Mouse (Mus musculus): ENCODE measurements around the gene Erc2. TPM values are rescaled to one million over a fixed set of nuclear protein-coding genes. Genes with fewer than 3 reads are reported as not detected.

Gene Erc2
- polyA plus RNA-seq, 1 experiment from 2014 or later, result 1.4 TPM

DNA sequence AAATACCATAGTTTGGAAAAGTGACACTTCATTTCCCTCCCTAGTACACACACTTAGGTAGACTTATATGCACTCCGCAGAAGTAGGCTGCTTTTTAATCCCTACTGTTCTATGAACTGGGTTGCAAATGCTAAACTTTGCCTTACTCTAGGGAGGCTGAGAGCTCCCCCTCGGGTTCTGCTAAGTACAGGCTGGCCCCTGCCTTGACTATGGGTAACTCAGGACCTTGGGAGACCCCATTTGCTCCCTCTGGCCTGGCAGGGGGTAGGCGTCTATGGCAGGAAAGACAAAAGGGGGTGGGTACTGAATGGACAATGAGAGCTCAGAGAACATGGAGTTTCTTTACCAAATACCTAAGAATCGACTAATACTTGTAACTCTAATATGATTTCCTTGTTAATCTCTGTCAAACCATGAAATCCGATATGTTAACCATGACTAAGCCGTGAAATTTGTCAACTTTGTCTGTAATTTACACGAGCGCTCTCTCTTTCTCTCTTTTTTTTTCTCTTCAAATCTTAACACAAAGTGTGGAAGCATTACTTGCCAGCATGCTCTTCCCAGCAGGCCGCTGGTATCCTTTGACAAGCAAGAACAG lies 754.1 kb downstream of the Erc2 start:
- Histone ChIP-seq H3K36me3 (ENCODE audit: control insufficient read depth, insufficient read depth) (no peaks in the 10 kb centered on the region), H3K9me3 (replicated peaks; ENCODE audit: control insufficient read depth, low read length) (no peaks in the 10 kb centered on the region), H3K4me2 (ENCODE audit: low read depth, low read length) (no peak overlapping the region), H3K27ac (ENCODE audit: low read length) (no peak overlapping the region), H3K4me3 (ENCODE audit: low read depth, low read length) (no peak overlapping the region), H3K9ac (ENCODE audit: low read depth, low read length) (no peak overlapping the region), H3K4me1 (ENCODE audit: control insufficient read depth, low read depth, low read length) (no peaks in the 10 kb centered on the region), H3K27me3 (ENCODE audit: control insufficient read depth, insufficient read depth, low read depth, low read length) (no peaks in the 10 kb centered on the region)
- ATAC-seq (ENCODE audit: low read depth), result no peak
- 53% methylated on average over 9 of the region's 9 CpGs for WGBS (ENCODE audit: insufficient replicate concordance)

- Histone ChIP-seq H3K36me3 (ENCODE audit: control insufficient read depth, insufficient read depth) (no peaks in the 10 kb centered on the region), H3K9ac (ENCODE audit: low read depth, low read length) (no peak overlapping the region), H3K27me3 (ENCODE audit: control insufficient read depth, insufficient read depth, low read depth, low read length) (no peaks in the 10 kb centered on the region), H3K4me1 (ENCODE audit: control insufficient read depth, low read depth, low read length) (no peaks in the 10 kb centered on the region), H3K9me3 (replicated peaks; ENCODE audit: control insufficient read depth, low read length) (no peaks in the 10 kb centered on the region), H3K4me2 (ENCODE audit: low read depth, low read length) (no peak overlapping the region), H3K4me3 (ENCODE audit: low read depth, low read length) (no peak overlapping the region), H3K27ac (ENCODE audit: low read length) (no peak overlapping the region)
- 42% methylated on average over 3 of the region's 3 CpGs for WGBS (ENCODE audit: insufficient replicate concordance)
- no peak for ATAC-seq (ENCODE audit: low read depth)
Observed at GRCm38 (mm10) chr14:28377519-28377918, 755.3 kb downstream of the Erc2 start.

- Histone ChIP-seq H3K4me1 (ENCODE audit: control insufficient read depth, low read depth, low read length) (no peaks in the 10 kb centered on the region), H3K4me3 (ENCODE audit: low read depth, low read length) (no peak overlapping the region), H3K36me3 (ENCODE audit: control insufficient read depth, insufficient read depth) (no peaks in the 10 kb centered on the region), H3K27me3 (ENCODE audit: control insufficient read depth, insufficient read depth, low read depth, low read length) (no peaks in the 10 kb centered on the region), H3K27ac (ENCODE audit: low read length) (no peak overlapping the region), H3K9me3 (replicated peaks; ENCODE audit: control insufficient read depth, low read length) (no peaks in the 10 kb centered on the region), H3K9ac (ENCODE audit: low read depth, low read length) (no peak overlapping the region), H3K4me2 (ENCODE audit: low read depth, low read length) (no peak overlapping the region)
- WGBS (ENCODE audit: insufficient replicate concordance), result 42% methylated on average over 3 of the region's 3 CpGs
- no peak for ATAC-seq (ENCODE audit: low read depth)
Observed at GRCm38 (mm10) chr14:28380129-28380528, 757.9 kb downstream of the Erc2 start.

DNA sequence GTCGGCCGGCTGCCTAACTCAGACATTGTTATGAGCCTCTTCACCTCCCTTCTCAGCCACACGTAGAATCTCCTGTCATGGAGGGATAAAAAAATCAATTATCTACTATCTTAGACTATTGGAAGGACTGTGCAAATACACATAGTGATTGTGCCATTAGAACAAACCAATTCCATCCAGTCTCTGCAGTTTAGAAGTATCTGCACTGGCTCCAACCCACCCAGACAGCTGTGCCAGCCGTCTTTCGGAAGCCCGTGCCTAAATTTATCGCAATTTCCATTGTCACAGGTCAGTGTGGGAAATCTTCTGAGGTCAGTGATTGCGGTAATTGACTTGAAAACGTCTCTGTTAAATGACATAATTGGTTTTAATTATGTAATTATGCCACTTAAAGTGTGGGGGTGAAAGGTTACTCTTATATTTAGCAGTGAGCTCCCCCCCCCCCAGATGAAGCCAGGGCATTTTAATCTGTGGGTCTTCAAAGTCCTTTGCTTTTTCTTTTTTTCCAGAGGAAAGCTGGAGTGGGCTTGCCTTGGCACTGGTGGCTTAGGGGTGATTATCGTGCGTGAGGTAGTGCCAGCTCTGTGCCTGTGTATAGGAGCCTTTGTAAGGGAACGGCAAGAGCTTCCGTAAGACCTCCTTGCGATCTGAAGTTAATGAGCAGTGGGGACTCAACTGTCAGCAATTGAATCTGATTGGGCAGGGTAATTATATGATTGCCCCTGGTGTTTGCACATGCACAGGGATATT lies 759.7 kb downstream of the Erc2 start:
- H3K36me3 ChIP-seq (ENCODE audit: control insufficient read depth, insufficient read depth), result no peaks in the 10 kb centered on the region
- H3K4me2 ChIP-seq (ENCODE audit: low read depth, low read length), result no peak overlapping the region
- no peak overlapping the region for H3K9ac ChIP-seq (ENCODE audit: low read depth, low read length)
- H3K27ac ChIP-seq (ENCODE audit: low read length), result no peak overlapping the region
- no peaks in the 10 kb centered on the region for H3K27me3 ChIP-seq (ENCODE audit: control insufficient read depth, insufficient read depth, low read depth, low read length)
- no peaks in the 10 kb centered on the region for H3K9me3 ChIP-seq (replicated peaks; ENCODE audit: control insufficient read depth, low read length)
- no peaks in the 10 kb centered on the region for H3K4me1 ChIP-seq (ENCODE audit: control insufficient read depth, low read depth, low read length)
- H3K4me3 ChIP-seq (ENCODE audit: low read depth, low read length), result no peak overlapping the region
- 62% methylated on average over 14 of the region's 14 CpGs for WGBS (ENCODE audit: insufficient replicate concordance)
- ATAC-seq (ENCODE audit: low read depth), result no peak

- Histone ChIP-seq H3K9ac (ENCODE audit: low read depth, low read length) (no peak overlapping the region), H3K4me1 (ENCODE audit: control insufficient read depth, low read depth, low read length) (no peaks in the 10 kb centered on the region), H3K9me3 (replicated peaks; ENCODE audit: control insufficient read depth, low read length) (no peaks in the 10 kb centered on the region), H3K27ac (ENCODE audit: low read length) (no peak overlapping the region), H3K36me3 (ENCODE audit: control insufficient read depth, insufficient read depth) (no peaks in the 10 kb centered on the region), H3K4me2 (ENCODE audit: low read depth, low read length) (no peak overlapping the region), H3K27me3 (ENCODE audit: control insufficient read depth, insufficient read depth, low read depth, low read length) (no peaks in the 10 kb centered on the region), H3K4me3 (ENCODE audit: low read depth, low read length) (no peak overlapping the region)
- 66% methylated on average over 3 of the region's 3 CpGs for WGBS (ENCODE audit: insufficient replicate concordance)
- no peak for ATAC-seq (ENCODE audit: low read depth)
Observed at GRCm38 (mm10) chr14:28386815-28387607, 764.8 kb downstream of the Erc2 start.

DNA sequence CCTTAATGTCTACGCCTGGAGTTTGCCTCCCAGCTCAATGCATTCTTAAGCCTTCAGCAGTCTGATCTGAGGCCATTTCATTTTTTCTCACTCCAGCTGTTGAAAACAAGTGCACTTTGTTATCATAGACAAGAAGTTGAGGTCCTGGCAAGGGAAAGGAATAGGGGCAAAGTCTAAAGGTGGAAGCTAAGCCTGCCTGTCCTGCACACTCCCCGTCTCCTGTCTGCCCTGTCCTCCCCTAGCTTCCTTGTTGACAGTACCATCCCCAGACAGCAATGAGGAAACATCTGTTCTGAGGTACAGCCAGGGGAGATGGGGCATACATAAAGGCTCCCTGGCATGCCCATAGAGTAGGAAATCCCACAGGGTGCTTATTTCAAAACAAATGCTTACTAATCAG lies 776.7 kb downstream of the Erc2 start:
- no peak overlapping the region for H3K9ac ChIP-seq (ENCODE audit: low read depth, low read length)
- WGBS (ENCODE audit: insufficient replicate concordance), result 48% methylated on average over 2 of the region's 2 CpGs
- no peak overlapping the region for H3K27ac ChIP-seq (ENCODE audit: low read length)
- no peak for ATAC-seq (ENCODE audit: low read depth)
- H3K4me1 ChIP-seq (ENCODE audit: control insufficient read depth, low read depth, low read length), result no peaks in the 10 kb centered on the region
- H3K4me2 ChIP-seq (ENCODE audit: low read depth, low read length), result no peak overlapping the region
- no peaks in the 10 kb centered on the region for H3K36me3 ChIP-seq (ENCODE audit: control insufficient read depth, insufficient read depth)
- no peak overlapping the region for H3K4me3 ChIP-seq (ENCODE audit: low read depth, low read length)
- H3K9me3 ChIP-seq (replicated peaks; ENCODE audit: control insufficient read depth, low read length), result no peaks in the 10 kb centered on the region
- no peaks in the 10 kb centered on the region for H3K27me3 ChIP-seq (ENCODE audit: control insufficient read depth, insufficient read depth, low read depth, low read length)

DNA sequence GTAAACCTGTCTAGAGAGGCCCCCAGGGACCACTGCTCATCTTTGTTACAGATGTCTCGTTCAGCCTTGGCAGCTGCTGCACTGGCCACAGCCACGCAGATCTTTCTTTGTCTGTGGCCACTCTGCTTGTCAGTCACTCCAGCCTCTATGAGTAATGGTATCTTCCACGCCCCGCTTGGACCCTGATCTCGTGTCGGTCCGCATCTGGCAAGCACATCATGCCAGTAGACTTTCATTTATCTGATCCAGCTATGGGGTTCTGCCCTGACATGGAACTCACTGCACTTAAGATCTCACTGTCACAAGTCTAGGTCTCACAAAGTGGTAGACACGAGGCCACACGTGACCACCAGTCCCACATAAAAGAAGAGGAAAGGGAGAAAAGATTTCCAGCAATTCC lies 777.7 kb downstream of the Erc2 start:
- H3K9ac ChIP-seq (ENCODE audit: low read depth, low read length), result no peak overlapping the region
- H3K27ac ChIP-seq (ENCODE audit: low read length), result no peak overlapping the region
- no peaks in the 10 kb centered on the region for H3K36me3 ChIP-seq (ENCODE audit: control insufficient read depth, insufficient read depth)
- H3K9me3 ChIP-seq (replicated peaks; ENCODE audit: control insufficient read depth, low read length), result no peaks in the 10 kb centered on the region
- no peaks in the 10 kb centered on the region for H3K4me1 ChIP-seq (ENCODE audit: control insufficient read depth, low read depth, low read length)
- H3K4me3 ChIP-seq (ENCODE audit: low read depth, low read length), result no peak overlapping the region
- no peak overlapping the region for H3K4me2 ChIP-seq (ENCODE audit: low read depth, low read length)
- H3K27me3 ChIP-seq (ENCODE audit: control insufficient read depth, insufficient read depth, low read depth, low read length), result no peaks in the 10 kb centered on the region
- 66% methylated on average over 9 of the region's 9 CpGs for WGBS (ENCODE audit: insufficient replicate concordance)
- ATAC-seq (ENCODE audit: low read depth), result no peak

DNA sequence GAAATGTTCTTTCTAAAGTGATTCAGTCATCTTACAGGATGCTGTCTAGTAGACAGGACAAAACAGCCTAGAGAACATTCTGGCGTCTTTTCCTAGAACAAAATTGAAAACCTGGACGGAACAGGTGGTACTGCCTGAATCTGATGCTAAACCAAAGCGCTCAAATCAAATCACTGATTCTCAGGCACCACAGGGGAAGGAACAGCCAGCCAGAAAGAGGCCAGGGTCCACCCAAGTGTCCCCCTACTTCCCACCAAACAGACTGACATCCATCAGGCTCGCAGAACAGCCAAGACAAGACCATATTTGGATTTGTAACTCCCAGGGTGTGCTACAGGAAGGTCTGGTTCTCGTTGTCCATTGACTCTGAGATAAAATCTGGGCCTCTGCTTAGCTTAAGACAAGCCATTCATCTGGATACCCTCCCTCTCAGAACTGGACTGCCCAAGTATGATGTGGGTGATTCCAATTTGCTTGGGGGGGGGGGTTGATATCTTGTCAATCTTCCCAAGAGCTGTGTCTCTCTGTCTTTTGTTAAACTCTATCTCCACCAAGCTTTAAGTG lies 783.1 kb downstream of the Erc2 start:
- no peaks in the 10 kb centered on the region for H3K9me3 ChIP-seq (replicated peaks; ENCODE audit: control insufficient read depth, low read length)
- H3K4me3 ChIP-seq (ENCODE audit: low read depth, low read length), result no peak overlapping the region
- no peaks in the 10 kb centered on the region for H3K4me1 ChIP-seq (ENCODE audit: control insufficient read depth, low read depth, low read length)
- no peaks in the 10 kb centered on the region for H3K36me3 ChIP-seq (ENCODE audit: control insufficient read depth, insufficient read depth)
- ATAC-seq (ENCODE audit: low read depth), result no peak
- no peak overlapping the region for H3K27ac ChIP-seq (ENCODE audit: low read length)
- no peaks in the 10 kb centered on the region for H3K27me3 ChIP-seq (ENCODE audit: control insufficient read depth, insufficient read depth, low read depth, low read length)
- 52% methylated on average over 5 of the region's 5 CpGs for WGBS (ENCODE audit: insufficient replicate concordance)
- H3K4me2 ChIP-seq (ENCODE audit: low read depth, low read length), result no peak overlapping the region
- H3K9ac ChIP-seq (ENCODE audit: low read depth, low read length), result no peak overlapping the region

GRCm38 (mm10) chr14:28409390-28409789 lies 787.2 kb downstream of the Erc2 start:
- Histone ChIP-seq H3K4me1 (ENCODE audit: control insufficient read depth, low read depth, low read length) (no peaks in the 10 kb centered on the region), H3K4me3 (ENCODE audit: low read depth, low read length) (no peak overlapping the region), H3K4me2 (ENCODE audit: low read depth, low read length) (no peak overlapping the region), H3K27me3 (ENCODE audit: control insufficient read depth, insufficient read depth, low read depth, low read length) (no peaks in the 10 kb centered on the region), H3K9ac (ENCODE audit: low read depth, low read length) (no peak overlapping the region), H3K9me3 (replicated peaks; ENCODE audit: control insufficient read depth, low read length) (no peaks in the 10 kb centered on the region), H3K27ac (ENCODE audit: low read length) (no peak overlapping the region), H3K36me3 (ENCODE audit: control insufficient read depth, insufficient read depth) (no peaks in the 10 kb centered on the region)
- 47% methylated on average over 1 of the region's 1 CpGs for WGBS (ENCODE audit: insufficient replicate concordance)
- ATAC-seq (ENCODE audit: low read depth), result no peak
